27 mouse cellular contexts compared by ENCODE assay signal in the genomic region with DNA sequence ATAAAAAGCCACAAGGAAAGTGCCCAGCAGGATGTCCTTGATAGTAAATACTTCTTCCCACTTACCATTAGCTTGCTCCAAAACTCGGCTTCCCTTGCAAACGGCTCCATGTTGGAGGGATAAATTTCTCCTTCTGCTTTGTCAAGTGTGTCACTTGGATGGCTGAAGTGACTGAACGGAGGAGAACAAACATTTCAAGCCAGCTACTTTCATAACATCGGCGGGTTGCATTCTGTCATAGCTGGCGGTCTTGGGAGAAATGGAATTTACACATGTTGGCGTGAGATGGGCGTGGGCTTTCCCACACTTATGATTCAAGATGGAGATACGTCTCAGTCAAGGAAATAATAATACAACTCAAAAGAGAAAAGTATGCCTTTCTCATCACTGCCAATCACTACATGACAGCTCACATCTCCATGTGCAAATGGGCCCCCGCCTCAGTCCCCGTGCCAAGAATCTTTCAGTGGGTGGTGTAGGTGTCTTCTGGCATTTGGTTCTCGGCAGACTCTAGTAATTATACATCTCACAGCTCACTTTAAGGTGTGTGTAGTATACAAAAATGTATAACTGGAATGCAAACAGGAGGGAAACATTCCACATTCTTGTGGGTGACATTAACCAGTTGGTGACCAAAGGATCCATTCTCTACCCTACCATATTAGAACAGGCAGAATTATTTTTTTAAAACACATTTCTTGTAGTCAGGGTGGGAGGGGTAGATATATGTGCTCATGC.
DNase-seq lines count a peak whose midpoint lies in the region.
"Had no signal": no experiment of that assay in that cellular context is flagged by ENCODE, and none has a peak within 500 bp of the region (broad histone marks: within the 10 kb centered on the region; RNA-seq: fewer than 3 reads in every experiment).

No protein-coding gene starts in this region.

- no peak overlapping the region for H3K27ac ChIP-seq in limb, embryonic 10.5 days
- H3K27ac ChIP-seq: embryonic facial prominence, embryonic 13.5 days; heart, adult 2 months; heart, embryonic 13.5 days; hindbrain, embryonic 15.5 days; intestine, embryonic 15.5 days; liver, embryonic 15.5 days; neural tube, embryonic 13.5 days had no signal

- no peaks in the 10 kb centered on the region for H3K27me3 ChIP-seq in limb, embryonic 10.5 days (ENCODE audit: low read depth, poor library complexity, severe bottlenecking)
- H3K27me3 ChIP-seq: embryonic facial prominence, embryonic 13.5 days; heart, embryonic 13.5 days; hindbrain, embryonic 15.5 days; intestine, embryonic 15.5 days; liver, embryonic 15.5 days; neural tube, embryonic 13.5 days had no signal

- no peak overlapping the region for H3K4me3 ChIP-seq in limb, embryonic 10.5 days
- H3K4me3 ChIP-seq: embryonic facial prominence, embryonic 13.5 days; erythroblast, embryonic 14.5 days; heart, adult 2 months; heart, embryonic 13.5 days; hindbrain, embryonic 15.5 days; intestine, embryonic 15.5 days; liver, embryonic 15.5 days; myocyte; neural tube, embryonic 13.5 days had no signal

- H3K9me3 ChIP-seq in limb, embryonic 10.5 days (replicated peaks): no peaks in the 10 kb centered on the region
- H3K9me3 ChIP-seq: embryonic facial prominence, embryonic 13.5 days; heart, embryonic 13.5 days; hindbrain, embryonic 15.5 days; intestine, embryonic 15.5 days; liver, embryonic 15.5 days; neural tube, embryonic 13.5 days had no signal

- H3K4me1 ChIP-seq in limb, embryonic 10.5 days: no peaks in the 10 kb centered on the region
- H3K4me1 ChIP-seq: embryonic facial prominence, embryonic 13.5 days; hindbrain, embryonic 15.5 days; intestine, embryonic 15.5 days; liver, embryonic 15.5 days; neural tube, embryonic 13.5 days had no signal

- intact Hi-C loops in left cerebral cortex, postnatal 4 days (cut with DNase I): no loop called here
- intact Hi-C loops in left cerebral cortex, postnatal 36 days (cut with DNase I): no loop called here

- DNase-seq in left cerebral cortex, adult 11 months (ENCODE audit: low spot score): peak; percentile 14
- DNase-seq in left cerebral cortex, postnatal 4 days: no peak
- peak; percentile 33 to 34 for DNase-seq in right cerebral cortex, adult 2 months (ENCODE audit: low spot score in 2 of 2)
- no peak for DNase-seq in right cerebral cortex, postnatal 4 days
- peak; percentile 11 to 18 for DNase-seq in left cerebral cortex, postnatal 36 days (ENCODE audit: low spot score in 2 of 2)
- DNase-seq in right cerebral cortex, postnatal 36 days (ENCODE audit: low spot score in 2 of 2): peak; percentile 6 to 32
- DNase-seq in limb, embryonic 10.5 days (ENCODE audit: low spot score): no peak
- DNase-seq in cerebellum, postnatal 14 days: no peak
- DNase-seq: adrenal gland, adult 8-10 months; cerebellum, adult 18-20 months; cerebellum, postnatal 25 days; embryo, embryonic 11 days; gastrocnemius, postnatal 25 days; heart, adult 2 months; kidney, adult 8-10 months; kidney, postnatal 14 days; liver; retina, postnatal 1 day; thymus, postnatal 14 days had no signal

- WGBS in limb, embryonic 10.5 days: 88% methylated on average over 12 of the region's 12 CpGs

- no peaks in the 10 kb centered on the region for H3K36me3 ChIP-seq in limb, embryonic 10.5 days
- H3K36me3 ChIP-seq: embryonic facial prominence, embryonic 13.5 days; heart, embryonic 13.5 days; hindbrain, embryonic 15.5 days; intestine, embryonic 15.5 days; liver, embryonic 15.5 days; neural tube, embryonic 13.5 days had no signal

Comparison
In these comparisons a context has a peak if more than half of its experiments do, and no peak if none do; other contexts are left out.
1. DNase-seq: peak in left cerebral cortex, adult 11 months (single experiment), right cerebral cortex, adult 2 months (2 of 2), left cerebral cortex, postnatal 36 days (2 of 2) and right cerebral cortex, postnatal 36 days (2 of 2); none in left cerebral cortex, postnatal 4 days (single experiment), right cerebral cortex, postnatal 4 days (single experiment), limb, embryonic 10.5 days (single experiment) and cerebellum, postnatal 14 days (0 of 2).